Mouse (Mus musculus) common myeloid progenitor, adult 5-6 weeks (primary cell): Measurements from ENCODE around the gene Car7. TPM values are rescaled to one million over a fixed set of nuclear protein-coding genes. Genes with fewer than 3 reads are reported as not detected.
"Not testable (repeated sequence)": the region's sequence is repeated elsewhere in the genome, so short reads cannot be mapped to it uniquely, and the experiment has no call there.

Source experiments
- ATAC-seq: replicated peaks from 2 replicates; pipeline ENCODE4 v1.8.0; 2016; ENCODE audit warnings: low read depth, mild to moderate bottlenecking, moderate TSS enrichment, inconsistent platforms; ENCODE audit not compliant: poor library complexity, severe bottlenecking
- total RNA-seq: library from RNA; stranded (forward); fragments of 200-1000, 187-1606 nt; gene quantifications from 2 replicates; pipeline ENCODE4 v1.2.3, GENCODE M21; 2017

Car7 gene
- total RNA-seq, 1 experiment from 2014 or later = 0.41 TPM

DNA sequence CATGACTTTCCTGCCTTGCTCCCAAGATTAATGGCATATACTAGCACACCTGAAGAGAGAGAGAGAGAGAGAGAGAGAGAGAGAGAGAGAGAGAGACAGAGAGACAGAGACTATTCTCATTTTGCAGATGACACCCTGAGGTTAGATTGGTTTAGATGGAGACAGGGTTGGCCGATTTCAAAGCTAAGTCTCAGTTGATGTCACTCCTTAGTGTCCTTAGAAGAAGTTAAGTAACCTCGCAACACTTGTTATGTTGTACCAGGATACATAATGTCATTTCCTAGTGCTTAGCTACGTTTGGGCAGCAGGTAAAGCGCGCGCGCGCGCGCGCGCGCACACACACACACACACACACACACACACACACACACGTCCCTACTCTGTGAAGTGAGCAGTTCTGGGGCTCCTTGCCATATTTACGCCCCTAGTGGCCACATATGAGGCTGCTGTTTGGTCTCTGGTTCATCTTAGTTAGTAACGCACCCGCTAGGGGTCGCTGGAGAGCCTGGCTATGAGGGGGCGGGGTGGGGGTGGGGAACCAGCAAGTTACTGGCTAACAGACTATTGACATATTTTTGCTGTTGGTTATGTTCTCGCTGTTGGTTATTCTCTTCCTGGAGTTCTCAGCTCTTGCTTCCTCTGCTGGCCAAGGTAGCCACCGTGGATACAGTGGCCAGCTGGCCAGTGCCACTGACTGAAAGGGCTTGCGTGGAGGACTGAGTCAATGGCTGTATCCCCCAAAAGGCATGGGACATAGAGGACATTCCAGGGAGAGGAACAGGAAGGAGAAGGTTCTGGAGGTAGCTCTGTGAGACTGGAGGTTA, 30.4 kb downstream of the Car7 start:
- ATAC-seq = peak; percentile 100

DNA sequence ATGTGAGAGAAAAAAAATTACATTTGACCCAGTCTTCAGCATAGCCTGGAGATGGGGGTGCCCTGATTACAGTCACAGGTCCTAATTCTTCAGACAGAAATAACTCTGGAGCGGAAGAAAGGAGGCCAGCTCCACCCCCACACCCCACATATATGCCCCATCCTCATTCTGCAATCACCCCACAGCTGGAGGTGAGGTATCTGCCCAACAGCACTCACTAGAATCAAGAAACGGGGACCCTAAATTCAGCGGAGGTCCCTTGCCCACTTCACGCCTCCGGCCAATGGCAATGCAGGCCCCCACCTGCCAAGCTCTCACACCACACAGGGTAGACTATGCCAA, 30.9 kb downstream of the Car7 start:
- no peak for ATAC-seq

GRCm38 (mm10) chr8:104569559-104569958, 35.1 kb downstream of the Car7 start:
- ATAC-seq = no peak

- ATAC-seq = peak; percentile 94
Observed at GRCm38 (mm10) chr8:104570436-104571343, 36.2 kb downstream of the Car7 start.

DNA sequence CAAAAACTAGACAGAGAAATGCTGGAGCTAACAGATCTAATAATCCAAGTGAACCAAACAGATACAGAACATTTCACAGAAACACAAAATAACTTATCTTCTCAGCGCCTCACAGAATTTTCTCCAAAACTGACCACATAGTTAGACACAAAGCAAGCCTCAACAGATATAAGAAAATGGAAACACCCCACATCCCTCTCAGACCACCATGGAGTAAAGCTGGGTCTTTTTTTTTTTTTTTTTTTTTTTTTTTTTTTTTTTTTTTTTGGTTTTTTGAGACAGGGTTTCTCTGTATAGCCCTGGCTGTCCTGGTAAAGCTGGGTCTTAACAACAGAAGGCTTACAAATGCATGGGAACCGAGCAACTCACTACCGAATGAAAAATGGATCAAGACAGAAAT, 42.3 kb downstream of the Car7 start:
- no peak for ATAC-seq

- not testable (repeated sequence) for ATAC-seq
Observed at GRCm38 (mm10) chr8:104577606-104578005, 43.1 kb downstream of the Car7 start.

GRCm38 (mm10) chr8:104584522-104584921, 50.0 kb downstream of the Car7 start:
- no peak for ATAC-seq

DNA sequence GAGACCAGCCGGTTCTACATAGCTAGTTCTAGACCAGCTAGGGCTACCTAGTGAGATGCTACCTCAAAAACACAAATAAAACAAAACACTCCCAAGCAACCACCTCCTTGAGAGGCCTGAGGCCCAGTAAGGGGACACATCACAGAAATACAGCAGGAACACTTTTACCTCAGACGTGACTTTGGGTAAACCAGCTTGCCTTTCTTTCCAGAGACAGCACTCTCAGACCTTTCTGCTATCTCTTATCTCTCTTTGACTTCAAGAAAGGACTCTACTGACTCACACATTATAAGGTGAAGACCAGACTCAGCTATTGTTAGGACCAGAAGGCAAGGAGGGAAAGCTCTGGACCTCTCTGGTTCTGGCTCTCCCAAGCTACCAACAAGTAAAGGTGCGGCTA, 55.8 kb downstream of the Car7 start:
- ATAC-seq = no peak

GRCm38 (mm10) chr8:104591133-104591834, 56.8 kb downstream of the Car7 start, which contains the start of gene Pdp2:
Gene Pdp2, plus strand, starts transcription at chr8:104591451.
- peak; percentile 91 for ATAC-seq

GRCm38 (mm10) chr8:104591856-104592255, 57.4 kb downstream of the Car7 start:
- ATAC-seq = no peak

- no peak for ATAC-seq
Observed at GRCm38 (mm10) chr8:104592566-104592965, 58.1 kb downstream of the Car7 start.

DNA sequence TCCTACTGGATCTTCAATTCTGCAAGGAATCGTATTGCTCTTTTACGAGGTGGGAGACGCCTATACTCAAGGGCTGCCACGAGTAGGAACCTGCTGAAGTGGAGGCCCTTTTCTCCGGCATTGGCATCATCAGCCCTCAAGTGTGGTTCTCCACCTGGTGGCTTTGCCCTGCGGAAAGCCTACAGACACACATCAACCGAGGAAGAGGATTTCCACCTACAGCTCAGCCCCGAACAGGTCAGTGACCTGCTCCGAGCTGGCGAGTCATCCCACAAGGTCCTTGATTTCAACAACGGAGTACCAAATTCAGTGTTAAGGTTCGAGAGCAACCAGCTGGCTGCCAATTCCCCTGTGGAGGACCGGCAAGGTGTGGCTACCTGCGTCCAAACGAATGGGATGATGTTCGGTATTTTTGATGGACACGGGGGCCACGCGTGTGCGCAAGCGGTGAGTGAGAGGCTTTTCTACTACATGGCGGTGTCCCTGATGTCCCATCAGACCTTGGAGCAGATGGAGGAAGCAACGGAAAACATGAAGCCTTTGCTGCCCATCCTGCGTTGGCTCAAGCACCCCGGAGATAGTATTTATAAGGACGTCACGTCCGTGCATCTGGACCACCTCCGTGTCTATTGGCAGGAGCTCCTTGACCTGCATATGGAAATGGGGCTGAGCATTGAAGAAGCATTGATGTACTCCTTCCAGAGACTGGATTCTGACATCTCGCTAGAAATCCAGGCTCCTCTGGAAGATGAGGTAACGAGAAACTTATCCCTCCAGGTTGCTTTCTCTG, 59.2 kb downstream of the Car7 start:
- no peak for ATAC-seq

DNA sequence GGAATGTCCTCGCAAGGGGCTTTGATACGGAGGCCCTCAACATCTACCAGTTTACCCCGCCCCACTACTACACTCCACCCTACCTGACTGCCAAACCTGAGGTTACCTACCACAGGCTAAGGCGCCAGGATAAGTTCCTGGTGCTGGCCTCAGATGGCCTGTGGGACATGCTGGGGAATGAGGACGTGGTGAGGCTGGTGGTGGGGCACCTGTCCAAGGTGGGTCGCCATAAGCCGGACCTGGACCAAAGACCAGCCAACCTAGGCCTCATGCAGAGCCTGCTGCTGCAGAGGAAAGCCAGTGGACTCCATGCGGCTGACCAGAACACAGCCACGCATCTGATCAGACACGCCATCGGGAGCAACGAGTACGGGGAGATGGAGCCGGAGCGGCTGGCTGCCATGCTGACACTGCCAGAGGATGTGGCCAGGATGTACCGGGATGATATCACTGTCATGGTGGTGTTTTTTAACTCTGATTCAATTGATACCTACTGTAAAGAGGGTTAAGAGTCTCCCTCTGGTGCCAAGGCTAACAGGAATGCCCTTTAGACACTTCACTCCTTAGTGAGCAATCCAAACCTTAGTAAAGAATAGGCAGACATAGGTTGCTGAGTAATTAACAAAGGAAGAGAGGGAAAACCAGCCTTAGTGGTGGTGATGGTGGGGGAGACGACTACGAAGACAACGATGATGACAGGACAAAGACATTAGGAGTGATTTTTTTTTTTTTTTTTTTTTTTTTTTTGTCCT, 60.3 kb downstream of the Car7 start:
- ATAC-seq = no peak

GRCm38 (mm10) chr8:104595773-104596536, 61.5 kb downstream of the Car7 start:
- peak; percentile 73 for ATAC-seq

DNA sequence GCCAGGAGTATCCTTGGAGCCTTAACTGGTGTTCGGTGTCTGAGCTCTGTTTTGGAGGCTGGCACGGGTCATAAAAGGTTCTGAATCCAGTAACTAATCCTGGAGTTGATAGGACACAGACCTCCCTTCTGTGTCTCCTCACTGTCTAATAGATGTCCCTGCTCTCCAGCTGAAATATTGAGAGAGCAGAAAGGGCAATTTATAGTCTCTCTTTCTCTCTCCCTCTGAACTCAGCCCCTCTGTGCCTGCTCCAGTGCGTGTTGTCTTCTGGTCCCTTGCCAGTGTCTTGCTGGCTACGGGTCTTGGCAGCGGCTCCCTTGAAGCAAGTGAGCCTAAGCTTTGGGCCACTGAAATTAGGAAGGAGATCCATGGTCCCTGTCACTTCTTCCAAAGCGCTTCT, 63.2 kb downstream of the Car7 start:
- ATAC-seq = no peak

GRCm38 (mm10) chr8:104598496-104598895, 64.0 kb downstream of the Car7 start:
- ATAC-seq = no peak
